Mouse (Mus musculus) right cerebral cortex, adult 2 months (tissue): Measurements from ENCODE around the gene Arhgef3.

Experiments used
- DNase-seq, 2 experiments: peaks; one replicate each; pipeline ENCODE4 v3.0.0; 2021 to 2022; ENCODE audit warnings: low spot score in 2 of 2

Gene Arhgef3

DNA sequence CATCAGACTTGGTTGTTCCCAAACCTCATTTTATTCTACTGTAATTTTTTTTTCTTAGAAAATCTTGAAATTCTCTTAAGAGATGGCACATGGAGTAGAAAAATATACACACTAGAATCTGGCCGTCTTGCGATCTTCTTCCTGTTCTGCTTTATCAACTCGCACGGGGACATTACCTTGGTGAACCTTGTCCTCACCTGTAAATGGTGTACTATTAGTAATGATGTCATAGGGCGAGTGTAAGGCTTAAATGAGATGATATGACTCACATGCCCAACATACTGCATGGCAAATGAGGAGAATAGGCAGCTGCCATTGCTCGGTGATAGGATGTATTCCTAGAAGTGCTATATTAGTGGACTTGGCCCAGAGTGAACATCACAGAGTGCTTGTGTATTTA, 49.9 kb downstream of the Arhgef3 start:
- DNase-seq: no peak

DNA sequence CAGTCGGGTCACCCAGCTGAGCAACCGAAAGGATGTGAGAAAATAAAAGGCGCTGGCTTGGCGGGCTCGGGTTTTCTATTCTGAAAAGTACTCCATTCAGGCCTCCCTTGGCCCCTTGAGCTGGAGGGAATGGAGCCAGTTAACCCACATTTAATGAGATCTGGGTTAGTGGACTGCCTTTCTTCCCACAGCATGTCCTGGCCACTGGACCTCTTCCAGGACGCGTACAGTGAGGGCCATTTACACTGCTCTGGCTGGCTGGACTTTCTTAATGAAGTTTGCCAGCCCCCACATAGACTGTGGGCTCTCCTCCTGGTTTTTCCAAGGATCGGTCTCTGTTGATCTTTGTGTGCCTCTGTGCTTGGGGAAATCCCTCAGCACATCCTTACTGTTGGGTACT, 52.1 kb downstream of the Arhgef3 start:
- peak; percentile 22 to 26 for DNase-seq

DNA sequence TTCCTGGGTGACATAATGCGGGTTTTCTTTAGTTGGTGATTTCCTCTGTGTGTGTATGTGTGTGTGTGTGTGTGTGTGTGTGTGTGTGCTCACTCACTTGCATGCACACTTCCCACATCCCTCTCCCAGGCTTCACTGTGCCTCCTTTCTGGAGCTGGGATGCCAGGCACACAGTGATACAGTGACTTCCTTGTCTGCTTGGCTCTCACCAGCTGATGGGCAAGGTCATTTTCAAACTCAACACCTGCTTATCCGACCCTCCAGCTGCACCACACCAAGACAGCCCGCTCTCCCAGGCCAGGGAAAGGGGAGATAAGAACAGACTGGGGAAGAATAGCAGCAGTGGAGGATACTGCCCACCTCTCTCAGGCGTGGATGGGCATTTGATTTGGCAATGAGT, 52.5 kb downstream of the Arhgef3 start:
- DNase-seq: no peak

DNA sequence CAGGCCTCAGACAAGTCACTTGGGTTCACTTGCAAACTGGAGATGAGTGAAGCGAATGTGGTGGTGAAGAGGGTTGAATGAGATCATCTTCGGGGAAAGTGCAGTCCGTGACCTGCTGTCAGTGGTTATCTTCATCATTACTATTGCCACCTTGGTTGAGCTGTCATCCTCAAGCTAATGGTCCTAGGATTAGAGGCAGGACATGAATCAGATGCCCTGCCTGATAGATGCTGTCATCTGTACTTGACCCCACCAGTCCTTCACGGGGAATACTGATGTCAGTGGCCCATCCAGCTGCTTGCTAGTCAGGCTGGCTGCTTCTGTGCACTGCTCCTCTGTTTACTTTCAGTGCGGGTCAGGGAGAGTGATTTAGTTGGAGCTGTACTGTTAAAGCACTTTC, 53.7 kb downstream of the Arhgef3 start:
- DNase-seq: no peak

DNA sequence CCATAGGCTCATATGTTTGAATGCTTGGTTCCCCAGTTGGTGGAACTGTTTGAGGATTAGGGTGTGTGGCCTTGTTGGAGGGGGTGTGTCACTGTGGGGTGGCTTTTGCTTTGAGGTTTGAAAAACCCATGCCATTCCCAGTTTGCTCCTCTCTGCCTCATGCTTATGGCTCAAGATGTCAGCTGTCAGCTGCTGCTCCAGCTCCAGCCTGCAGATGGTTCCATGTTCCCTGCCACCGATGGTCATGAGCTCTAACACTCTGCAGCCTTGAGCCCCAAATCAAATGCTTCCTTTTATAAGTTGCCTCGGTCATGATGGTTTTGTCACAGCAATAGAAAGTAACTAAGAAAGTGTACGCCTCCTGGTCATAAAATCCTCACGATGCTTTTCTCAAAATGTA, 54.6 kb downstream of the Arhgef3 start:
- no peak for DNase-seq

DNA sequence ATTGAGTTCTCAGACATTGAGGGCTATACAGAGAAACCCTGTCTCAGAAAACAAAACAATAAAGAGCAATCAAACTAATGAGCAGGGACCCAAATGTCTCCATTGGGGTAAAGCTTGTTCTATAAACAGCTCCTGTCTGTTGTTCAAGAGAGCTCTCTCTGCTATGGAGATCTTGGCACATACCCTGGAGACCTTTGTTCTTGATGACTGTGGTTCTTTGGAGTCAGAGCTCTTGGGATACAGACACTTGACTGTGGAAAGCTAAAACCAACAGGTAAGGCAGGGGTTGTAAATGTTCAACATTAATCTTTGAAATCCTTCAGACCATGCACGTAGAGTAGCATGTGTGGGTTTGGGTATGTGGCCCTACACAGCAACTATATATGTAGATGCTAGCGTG, 55.7 kb downstream of the Arhgef3 start:
- no peak for DNase-seq

DNA sequence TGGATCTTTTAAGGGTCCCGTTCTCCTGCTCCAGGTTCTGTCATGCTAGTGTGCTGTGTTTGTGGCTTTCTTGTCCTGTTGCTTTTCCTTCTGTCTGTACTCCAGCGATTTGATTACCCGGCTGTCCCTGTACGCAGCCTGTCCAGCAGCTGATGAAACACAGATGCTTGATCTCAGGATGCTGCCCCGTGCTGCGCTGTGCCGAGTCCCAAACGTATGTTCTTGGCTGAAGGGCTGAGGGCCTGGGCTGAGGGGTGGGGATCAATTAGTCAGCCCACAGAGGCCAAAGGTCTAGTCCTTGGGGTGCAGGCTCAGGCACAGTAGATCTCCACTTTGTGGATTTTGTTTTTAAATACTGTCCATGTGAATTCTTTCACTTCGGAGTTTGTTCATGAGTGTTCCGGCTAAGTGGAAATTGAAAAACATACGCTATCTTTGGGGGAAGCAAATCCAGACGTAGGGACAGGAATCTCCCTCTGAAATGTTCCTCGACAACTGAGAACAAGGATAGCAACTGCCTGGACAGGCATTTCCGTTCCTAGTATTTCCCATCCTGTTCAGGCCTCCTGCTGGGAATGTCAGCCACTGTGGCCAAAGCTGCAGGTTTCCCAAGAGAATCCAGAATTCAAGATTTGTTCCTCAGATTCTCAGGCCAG, 56.6 kb downstream of the Arhgef3 start:
- DNase-seq: no peak

DNA sequence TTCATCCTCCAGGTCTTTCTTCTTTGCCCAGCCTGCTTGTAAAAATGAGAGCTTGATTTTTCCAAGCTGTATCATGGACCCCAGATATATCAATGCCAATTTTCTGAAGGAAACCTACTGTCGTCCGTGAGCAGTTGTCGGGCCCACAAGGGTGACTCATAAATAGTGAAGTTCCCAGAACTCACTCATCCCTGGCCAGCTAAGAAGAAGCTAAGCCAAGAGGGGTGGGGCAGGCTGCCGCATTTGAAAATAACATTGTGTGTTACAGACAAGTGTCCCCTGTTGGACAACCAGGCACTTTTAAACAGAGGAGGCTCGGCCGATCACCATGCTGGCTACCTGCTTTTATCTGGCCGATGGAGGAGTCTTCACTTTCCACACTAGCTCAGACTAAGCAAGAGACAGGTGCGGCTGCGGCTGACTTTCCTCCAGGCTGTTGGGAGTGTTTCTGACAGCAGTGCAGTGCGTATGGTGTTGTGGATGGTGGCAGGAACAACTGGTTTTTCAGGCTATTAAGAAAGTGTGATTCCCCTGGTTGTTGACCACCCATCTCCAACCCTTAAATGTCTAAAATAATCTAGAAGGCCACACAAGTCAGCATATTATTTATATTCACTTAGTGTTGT, 58.6 kb downstream of the Arhgef3 start:
- DNase-seq: no peak

DNA sequence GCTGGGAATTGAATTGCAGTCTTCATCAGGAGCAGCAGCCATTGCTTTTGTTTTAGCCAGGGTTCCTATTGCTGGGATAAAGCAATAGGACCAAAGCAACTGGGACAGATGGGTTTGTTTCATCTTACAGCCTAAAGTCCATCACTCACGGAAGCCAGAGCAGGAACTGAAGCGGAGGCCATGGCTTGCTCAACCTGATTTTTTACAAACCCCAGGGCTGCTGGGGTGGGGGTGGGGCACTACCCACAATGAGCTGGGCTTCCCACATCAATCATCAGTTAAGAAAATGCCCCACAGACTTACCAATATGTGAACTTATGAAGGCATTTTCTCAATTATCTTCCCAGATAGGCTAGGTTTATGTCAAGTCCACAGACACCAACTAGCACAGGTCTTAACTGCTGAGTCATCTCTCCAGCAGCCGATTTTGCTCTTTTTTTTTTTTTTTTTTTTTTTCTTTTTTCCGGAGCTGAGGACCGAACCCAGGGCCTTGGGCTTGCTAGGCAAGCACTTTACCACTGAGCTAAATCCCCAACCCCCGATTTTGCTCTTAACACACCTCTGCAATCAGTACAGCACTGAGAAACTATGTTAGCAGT, 59.6 kb downstream of the Arhgef3 start:
- DNase-seq: no peak

DNA sequence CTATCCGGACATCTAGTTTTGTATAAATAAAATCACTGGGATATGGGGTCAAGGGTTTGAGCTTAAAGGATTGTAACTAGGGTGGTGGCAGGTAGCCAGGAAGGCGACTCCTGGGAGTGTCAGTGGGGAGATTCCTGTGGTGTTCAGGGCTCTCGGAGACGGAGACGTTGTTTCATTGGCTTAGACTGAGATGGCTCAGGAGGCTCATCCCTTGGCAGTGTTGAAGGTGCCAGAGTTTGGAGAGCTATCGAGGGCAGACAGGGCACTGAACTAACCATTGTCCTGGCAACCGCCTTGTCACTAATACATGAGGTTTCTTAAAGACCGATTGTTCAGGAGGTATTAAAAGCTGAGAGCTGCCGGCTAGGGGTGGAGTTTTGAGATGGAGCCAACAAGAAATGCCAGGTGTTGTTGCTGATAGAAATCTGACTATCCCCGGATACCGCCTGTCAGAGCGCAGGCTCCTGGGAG, 60.2 kb downstream of the Arhgef3 start:
- DNase-seq: no peak

DNA sequence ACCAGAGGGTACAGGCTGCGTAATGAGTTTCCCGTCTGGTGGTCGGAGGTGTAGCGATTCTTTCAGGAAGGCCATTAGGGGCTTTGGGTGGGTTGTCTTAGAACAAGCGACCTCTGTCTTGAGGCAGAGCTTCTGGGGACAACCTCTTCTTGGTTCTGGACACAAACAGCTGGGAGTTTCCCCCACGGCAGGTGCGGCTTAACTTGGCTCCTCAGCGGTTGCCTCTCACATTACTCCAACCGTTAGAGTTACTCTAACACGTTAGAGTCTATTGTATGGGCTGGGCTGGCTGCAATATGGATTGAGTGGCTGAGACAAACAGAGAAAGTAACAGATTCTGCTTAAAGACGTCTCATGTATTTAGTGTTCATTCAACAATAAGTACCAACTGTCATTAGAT, 60.6 kb downstream of the Arhgef3 start:
- no peak for DNase-seq

DNA sequence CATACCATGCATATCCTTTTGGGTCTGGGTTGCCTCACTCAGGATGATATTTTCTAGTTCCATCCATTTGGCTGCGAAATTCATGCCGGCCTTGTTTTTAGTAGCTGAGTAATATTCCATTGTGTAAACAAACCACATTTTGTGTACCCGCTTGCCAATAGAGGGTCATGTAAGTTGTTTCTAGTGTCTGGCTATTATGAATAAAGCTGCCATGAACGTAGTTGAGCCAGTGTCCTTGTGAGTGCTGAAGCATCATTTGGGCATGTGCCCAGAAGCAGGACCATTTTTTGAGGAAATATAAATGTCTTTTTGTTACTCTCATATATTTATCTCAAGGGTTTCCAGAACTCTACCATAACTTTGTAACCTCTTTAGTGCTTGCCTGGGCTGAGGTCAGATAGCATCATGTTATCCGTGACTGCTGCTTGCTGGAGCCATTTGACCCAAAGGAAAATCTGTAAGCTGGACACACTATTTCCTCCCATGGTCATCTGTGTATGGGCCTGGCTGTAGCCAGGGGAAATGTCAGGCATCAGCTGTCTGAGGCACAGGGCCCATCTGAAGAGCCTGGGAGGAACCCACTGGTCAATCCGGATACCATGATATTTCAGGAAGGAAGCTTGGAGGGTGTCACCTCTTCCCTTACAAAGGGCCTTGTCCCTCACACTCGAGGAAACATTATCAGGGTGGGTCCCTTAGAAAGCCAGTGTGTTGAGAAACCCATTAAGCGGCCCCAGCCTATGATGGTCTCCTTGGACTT, 63.3 kb downstream of the Arhgef3 start:
- no peak for DNase-seq

DNA sequence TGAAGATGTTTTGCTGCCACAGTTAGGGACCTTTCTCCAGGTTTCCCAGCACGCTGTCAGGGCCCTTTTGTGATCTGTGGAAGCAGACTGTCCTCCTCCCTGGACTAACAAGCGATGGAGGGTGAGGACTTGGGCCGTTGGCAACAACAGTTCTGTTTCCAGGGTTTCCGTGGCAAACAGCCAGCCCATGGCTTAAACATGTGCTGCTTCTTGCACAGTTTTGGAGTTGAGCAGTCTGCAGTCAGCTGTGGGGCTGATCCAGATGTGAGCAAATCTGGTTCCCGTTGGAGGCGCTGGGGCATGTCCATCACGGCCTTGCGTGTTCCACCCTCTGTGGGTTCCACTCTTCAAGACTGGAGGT, 63.8 kb downstream of the Arhgef3 start:
- no peak for DNase-seq

DNA sequence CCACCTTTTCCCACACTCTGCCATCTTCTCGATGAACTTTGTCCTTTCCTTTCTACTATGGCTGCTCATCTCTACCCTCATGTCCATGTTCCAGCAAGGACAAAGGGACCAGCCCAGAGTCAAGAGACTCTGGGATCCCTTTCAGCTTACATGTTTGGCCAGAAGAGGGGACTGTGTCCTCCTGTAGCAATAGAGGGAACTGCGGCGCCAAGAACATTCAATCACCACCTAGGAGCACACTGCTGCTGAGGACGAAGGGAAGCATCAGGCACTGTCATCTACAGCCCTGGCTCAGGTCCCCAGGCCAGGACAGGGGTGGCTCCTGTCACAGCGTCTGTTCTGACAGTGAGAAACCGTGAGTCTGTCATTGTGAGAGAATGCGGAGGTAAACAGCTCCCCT, 65.1 kb downstream of the Arhgef3 start:
- DNase-seq: no peak

DNA sequence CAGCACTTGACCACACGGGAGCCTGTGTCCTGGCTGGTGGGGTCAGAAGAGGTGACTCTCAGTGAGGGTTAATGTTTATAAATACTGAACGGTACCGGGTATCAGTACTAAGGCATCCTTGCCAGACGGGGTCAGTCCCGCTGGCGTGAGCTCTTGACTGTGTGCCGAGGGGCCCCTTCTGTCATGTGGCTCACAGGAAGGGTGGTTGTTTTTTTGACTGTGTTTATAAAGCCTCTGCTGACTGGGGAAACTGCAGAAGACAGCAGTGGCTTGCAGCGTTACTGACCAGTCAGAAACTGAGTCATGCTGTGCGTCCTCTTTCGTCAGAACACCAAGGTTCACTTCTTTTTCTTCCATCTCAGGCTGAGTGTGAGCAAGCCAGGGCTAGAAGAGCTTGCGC, 67.4 kb downstream of the Arhgef3 start:
- no peak for DNase-seq

DNA sequence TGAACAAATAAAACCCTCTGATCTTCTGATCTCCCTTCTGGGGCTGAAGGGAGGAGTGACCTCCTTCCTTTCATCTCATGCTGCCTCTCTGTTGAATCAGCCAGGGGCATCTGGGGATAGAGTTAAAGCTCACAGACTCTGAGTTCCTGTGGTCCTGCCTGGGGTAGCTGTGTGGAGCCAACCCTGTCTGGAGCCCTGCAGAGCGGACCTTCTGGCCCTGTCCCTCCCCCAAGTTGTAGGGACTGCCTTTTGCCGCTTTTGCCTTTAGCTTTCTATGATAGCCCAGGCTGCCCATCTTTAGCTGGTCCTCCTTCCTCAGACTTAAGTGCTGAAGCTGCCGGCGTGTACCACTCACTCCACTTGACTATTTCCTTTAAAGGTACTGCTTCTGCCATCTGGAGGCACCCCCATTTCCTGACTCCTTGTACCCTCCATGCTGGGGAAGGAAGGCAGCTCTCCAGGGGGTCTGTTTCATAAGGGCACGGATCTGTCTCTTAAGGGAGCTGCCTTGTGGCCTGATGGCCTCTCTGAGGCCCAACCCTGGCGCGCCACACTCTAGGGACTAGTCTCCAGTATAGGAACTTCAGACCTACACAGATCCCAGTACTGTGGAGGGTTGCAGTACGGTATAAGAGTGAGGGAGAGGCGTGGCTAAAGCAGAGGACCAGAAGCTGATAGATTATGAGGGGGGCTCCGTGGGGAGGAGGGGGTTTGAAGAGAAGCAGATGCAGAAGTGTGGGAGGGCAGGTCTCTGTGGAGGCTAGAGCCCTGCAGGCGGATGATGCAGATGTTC, 68.1 kb downstream of the Arhgef3 start:
- no peak for DNase-seq

DNA sequence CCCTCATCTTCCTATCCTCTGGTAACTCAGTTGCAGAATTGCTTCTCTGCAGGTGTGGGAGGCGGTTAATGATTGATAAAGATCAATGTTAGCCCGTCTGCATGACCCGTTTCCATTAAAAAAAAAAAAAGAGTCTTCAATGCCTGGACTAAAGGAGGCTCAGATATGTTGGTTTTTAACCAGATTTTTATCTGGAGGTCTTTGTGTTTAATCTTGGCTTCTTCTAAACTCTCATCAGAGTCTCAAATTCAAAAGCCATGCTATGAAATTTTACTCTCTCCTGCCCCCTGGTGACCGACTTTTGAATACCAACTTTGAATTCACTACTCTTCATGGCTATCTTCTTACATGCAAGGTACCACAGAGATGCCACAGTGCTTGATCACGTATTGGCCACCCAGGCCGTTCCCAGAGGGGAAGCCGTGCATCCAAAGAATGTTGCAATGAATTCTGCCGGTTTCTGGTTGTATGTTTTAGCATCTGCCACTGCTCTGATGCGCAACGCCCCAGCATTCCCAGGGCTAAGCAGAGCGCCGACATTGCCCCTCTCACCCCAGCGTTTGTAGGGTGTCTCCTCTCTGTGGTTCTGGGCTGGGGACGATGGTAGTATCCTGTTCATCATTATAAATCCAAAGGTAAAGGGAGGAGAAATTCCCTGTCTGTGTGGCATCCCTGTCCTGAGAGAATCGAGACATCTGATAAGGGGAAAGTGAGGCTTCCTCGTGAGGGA, 69.0 kb downstream of the Arhgef3 start:
- DNase-seq: peak; percentile 86 to 89

DNA sequence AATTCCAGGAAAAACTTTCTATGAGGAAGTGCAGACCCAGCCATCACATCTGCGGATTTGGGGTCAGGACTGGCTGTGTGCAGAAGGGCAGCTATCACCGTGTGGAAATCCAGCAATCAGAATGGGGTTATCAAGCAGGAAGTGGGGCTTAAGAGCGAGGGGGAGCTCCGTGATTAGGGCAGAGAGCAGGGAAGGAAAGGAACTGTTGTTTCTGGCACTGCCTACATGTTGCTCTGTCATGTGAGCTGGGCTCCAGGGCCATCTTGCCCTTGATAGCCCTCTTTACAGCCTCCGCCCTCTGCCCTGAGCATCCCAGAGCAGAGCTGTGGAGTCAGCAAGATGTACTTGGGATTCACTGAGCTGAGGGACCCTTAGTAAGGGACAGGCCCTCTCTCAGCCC, 71.2 kb downstream of the Arhgef3 start:
- no peak for DNase-seq

DNA sequence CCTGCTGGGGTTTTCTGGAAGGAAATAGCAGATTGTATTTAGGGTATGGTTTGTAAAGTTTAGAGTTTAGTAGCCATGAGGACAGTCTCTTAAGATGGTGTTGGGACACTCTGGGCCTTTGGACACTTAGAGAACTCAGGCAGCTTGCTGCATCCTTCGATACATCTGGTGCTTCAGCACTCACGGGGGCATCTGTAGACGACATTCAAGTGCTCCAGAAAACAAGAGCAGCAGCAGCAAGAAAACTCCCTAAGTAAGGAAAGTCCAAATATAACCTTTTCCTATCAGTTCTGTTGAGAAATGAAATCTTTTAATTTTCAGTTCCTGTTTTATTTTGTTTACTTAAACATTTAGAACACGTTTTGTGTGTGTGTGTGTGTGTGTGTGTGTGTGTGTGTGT, 71.9 kb downstream of the Arhgef3 start:
- DNase-seq: no peak

DNA sequence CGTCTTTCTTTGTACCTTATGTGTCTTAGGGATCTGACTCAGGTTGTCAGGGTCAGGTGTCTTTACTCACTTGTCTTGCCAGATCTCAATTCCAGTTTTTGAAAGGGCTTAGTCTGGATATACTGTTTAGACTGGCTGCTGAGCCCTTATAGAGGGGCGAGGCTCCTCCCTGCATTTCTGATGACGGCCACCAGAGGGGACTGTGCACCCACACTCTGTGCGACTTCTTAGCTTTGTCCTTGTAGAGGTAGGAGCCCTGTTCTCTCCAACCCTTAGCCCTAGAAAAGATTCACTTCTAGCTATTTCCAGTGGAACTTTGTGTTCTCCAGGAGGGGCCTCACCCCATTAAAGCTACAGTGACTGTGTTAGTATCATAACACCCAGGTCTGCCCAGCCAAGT, 72.3 kb downstream of the Arhgef3 start:
- peak; percentile 88 to 89 for DNase-seq

DNA sequence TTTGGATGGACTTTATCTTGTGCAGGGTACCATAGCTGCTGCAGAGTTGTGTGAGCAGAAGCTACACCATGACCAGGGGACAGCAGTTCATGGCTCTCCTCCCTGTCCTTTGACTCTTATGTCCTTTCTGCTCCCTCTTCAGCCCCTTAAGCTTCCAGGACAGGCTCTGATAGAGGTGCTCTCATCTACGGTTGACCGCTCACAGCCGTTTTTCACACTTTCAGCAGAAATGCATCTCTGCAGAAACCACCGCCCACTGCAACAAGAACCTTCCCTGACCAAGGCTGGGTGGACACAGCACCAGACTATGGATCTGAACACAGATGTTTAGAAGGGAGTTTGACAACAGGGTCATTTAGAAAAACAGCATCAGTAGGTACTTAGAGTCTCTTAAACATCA, 73.2 kb downstream of the Arhgef3 start:
- no peak for DNase-seq
